Mouse (Mus musculus) retina, postnatal 1 day (tissue): ENCODE data around the gene Map3k20.

Experiments
- DNase-seq: peaks from one replicate; pipeline ENCODE4 v3.0.0-alpha.2; 2012

Map3k20 gene

DNA sequence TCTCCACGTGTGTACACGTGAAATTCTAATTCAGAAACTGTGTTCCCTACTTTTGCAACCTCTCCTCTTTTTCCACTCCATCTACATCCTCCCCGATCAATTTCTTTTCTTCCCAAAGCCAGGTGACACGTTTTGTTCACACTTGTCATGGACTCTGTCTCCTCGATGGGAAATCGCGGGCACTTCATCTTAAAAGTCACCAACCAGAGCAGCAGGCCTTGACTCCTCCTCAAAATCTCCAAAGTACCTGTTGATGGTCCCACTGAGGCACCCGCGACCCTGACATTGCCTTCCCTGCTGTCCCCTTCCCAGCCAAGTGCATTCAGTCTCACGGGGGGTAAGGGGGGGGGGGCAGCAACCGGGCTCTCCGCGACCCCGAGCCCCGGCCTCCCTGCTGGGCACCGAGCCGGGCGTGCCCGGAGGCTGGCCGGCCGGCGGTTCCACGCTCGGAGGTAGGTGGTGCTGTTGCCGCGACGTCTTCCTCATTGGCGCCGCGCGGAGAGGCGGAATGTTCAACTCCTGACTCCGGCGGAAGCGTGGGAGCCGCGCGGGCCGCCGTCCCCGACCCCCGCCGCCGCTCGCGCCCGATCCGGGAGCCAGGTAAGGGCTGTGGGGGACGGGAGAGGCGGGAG lies at the start of gene Map3k20:
TSS of gene Map3k20 (plus strand) at position 382 of the 632 bp plus-strand sequence.
- peak; percentile 81 for DNase-seq

DNA sequence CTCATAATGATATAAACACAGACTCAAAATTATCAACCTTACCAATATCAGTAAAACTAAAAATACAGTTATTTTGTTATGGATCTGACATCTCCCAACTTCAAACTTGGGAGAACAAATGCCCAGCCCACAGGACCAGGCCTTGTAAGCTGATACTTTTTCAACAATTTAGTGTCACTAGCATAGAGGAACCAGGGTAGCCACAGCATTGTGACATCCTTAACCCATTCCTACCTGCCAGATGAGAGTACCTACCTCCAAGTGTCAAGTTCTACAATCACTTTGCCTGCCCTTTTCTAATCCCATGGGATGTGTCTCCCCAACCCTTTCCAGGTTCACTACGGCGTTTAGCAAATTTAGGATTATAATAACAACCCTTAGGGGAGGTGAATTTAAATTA lies 47.0 kb upstream of the Map3k20 start:
- no peak for DNase-seq

DNA sequence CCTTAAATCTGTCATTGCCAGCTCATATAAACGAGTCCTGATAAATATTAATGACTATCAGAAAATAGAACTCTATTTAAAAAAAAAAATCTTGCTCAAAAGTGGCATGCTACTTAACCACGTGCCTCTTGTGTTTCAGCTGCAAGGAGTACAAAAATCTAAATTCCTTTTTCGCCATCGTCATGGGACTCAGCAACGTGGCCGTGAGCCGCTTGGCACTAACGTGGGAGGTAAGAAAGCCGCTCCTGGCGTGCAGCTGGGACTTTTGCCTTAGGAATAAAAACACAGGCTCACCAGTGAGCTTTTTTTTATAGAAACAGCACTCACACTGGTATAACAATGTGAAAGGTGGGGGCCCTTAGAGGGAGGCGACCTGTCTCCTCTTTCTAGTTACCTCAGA lies 46.5 kb upstream of the Map3k20 start:
- no peak for DNase-seq

DNA sequence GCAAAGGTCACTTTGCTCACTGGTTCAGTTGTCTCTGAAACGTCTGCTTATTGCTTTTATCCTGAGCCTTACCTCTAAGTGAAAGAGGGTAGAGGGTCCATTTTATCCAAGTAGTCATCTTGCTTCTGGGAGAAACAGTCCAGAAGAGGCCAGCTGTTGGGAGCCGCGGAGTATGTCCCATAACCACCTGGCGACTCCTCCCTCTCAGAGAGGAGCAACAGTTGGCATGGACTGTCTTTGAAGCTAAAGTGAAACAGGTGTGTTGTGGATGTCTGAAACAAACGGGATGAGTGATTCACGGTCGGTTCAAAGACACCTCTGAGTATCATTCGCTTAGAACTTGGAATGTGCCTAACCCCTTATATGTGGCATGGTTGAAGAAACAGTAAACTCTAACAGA lies 46.0 kb upstream of the Map3k20 start:
- DNase-seq: no peak

DNA sequence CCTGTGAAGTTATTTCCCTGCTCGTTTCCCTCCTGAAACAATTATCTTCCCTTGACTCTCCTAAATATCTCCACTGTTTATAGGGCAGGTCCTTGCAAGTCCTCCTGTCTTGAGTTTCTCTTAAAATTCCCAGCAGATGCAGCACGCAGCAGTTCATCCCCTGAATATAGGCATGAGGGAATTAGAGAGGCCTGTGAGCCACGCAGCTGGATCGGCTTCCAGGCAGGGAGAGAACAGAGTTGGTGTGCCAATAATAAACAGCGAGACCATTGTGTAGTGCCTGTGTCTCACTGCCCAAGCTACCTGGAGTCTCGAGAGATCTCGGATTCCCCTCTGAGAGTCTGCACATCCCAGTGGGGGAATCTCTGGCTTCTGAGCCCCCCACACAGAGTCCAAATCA lies 45.4 kb upstream of the Map3k20 start:
- no peak for DNase-seq

DNA sequence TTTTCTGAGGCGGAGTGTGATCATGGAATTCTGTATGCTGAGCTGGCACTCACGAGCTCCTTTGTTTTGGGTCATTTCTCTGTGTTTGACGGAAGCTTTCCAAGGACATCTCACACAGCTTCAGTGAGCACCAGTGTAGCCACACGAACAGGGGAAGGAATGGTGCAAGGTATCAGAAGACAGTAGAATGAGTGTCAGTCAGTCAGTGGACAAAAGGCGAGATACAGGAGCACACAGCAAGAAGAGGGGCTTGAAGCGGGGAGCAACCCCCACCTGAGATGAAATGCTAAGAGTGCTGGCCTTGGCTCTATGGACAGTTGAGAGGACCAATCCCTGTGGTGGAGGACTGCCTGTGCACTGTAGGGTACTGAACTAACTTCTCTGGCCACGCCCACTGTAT lies 44.7 kb upstream of the Map3k20 start:
- DNase-seq: no peak

DNA sequence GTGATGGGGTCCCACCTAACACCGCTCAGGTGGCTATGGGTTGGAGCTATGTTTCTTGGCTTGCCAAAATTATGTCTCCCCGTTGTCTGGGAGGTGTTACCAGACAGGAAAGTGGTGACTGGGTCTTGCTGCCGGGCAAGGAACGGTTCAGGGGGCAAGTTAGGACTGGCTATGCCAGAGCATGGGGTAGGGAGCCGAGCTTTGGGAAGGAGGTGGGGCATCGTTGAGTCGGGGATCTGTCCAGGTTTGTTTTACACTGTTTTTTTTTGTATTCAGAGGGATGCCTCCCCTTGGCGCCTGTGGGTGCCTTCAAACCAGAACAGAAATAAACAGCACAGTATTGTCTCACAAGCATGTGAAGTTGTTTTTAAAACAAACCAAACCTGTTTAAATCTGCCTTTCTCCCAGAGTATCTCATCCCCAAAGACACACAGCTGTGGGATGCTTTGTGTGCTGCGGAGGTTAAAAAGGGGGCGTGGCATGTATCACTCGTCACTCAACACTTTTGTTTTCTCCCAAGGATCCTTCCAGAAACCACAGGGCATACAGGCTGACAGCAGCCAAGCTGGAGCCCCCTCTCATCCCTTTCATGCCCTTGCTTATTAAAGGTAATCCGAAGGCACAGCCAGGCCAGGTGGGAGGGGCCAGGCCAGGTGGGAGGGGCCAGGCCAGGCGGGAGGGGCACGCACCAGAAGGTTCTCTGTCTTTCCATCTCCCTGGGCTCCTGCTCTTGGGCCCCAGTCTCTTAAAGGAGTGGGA lies 43.5 kb upstream of the Map3k20 start:
- DNase-seq: peak; percentile 37

DNA sequence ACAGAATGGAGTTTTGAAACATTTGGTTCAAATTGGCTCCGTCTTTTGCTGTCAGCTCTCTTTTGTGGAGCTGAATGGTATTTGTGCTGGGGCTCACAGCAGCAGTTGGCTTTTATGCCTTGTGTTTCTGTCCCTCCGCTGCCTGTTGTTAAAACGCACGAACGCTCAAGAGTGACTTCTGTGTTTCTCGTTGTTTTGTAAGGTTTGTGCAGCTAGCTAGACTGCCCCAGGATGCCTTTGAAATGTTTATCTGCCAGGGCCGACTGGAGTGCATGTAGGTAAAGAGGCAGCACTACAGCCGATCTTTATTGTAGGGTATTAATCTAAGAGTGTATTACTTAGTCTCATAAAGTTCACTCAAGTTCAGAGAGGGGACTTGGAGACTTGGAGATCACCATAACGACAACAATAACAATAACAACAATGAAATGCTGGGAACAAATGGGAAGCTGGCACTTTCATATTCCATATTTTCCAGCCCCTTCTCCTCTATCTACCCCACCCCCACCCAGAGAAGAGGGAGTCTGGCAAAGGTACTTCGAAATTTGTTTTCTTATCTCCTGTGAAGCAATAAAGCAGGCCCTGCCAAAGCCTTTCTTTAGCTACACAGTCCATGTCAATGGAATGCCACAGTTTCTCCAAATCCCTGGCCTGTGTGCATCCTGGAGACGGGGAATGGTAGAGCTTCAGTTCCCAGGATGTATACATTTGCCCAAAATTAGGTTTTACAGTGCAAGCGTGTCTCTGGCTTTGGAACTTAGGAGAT lies 42.3 kb upstream of the Map3k20 start:
- DNase-seq: no peak

DNA sequence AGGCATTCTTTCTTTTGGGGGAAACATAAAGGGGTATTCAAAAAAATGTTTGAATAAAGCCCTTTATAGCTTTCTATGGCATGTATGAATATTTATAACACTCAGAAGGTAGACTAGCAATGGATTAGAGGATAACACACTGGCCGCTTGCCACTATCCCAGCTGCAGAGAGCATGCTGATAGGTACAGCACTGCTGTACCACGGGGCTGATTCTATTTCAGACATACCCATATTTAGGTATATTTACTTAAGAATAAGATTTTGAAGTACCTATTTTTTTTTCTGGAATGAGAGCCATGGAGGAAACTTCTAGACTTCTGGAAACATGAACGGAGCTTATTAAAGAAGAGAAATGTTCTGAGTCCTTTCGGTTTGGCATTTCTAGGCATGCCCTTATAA lies 39.8 kb upstream of the Map3k20 start:
- no peak for DNase-seq

DNA sequence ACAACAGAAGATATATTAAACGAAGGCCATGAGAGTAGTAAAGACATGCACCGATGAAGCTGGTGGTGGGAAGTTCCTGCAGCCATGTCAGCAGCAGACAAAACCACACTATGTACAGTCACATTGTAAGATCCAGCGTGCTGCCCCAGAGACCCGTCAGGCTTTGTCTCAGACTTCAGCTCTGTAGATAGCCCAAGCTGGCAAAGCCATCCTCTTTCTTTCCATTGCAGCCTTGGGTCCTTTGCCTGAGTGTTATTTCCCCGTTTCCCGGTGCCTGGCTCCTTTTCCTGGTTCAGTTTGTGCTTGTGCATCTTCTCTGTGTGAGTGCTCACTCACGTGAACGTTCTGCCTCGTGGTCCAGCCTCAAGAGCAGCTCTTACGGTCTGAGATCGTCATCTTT lies 39.1 kb upstream of the Map3k20 start:
- DNase-seq: no peak

DNA sequence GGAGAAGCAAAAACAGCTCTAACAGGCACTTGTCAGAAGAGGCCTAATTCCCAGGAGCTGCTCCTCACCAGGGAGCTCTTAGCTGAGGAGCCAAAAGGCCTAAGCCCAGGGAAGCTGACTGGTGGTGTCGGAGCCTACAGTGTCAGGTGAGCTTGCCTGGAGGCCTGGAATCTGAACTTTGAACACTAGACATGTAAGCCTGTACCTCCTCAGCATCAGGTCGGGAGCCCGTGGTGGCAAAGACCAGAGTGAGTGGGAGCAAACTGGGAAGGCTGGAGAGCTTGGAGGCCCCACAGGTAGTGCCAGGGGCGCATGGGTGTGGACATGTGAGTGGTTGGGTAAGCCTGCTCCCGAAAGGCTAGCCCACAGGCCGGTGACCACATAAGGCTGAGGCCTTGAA lies 37.6 kb upstream of the Map3k20 start:
- no peak for DNase-seq

DNA sequence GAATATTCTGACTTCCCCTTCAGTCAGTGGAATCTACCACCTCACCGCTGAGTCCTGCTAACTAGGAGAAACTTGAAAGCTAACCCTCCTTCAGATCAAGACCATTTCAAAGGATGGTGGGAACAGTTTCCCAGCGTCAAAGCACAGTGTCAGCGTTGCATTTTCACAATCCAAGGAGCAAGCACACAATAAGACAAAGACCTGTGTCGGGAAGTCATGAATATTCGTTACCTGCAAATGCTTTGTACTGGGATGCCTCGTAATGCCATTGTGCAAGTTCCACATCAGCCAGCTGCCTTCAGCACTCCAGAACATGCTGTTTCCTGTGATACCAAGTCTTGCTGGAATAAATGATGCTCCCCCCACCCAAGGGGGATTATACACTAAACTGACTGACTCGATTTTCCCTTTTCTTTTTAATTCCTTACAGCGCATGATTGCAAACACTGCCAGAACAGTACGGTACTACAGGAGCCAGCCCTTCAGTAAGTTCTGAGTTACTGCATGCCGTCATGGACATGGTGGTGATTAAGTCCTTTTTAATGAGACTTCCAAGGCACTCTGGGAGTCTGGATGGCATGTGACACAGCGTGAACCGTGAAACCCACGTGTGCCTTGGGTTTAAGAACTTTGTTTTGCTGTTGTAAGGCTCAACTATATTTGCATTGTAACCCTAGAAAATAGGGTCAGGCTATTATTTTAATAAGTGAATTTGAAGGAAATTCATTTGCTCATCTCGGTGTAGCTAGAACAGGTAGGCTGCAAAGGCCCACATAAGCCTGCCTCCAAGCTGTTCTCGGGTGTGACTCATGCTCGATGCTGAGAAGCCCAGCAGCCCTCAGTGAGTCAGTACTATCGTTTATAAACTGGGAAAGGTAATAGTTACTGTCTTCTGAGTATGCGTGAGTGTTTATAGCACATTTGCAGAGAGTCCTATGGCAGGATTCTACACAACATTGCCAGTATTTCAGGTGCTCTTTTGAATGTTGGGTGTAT lies 32.6 kb upstream of the Map3k20 start:
- no peak for DNase-seq

DNA sequence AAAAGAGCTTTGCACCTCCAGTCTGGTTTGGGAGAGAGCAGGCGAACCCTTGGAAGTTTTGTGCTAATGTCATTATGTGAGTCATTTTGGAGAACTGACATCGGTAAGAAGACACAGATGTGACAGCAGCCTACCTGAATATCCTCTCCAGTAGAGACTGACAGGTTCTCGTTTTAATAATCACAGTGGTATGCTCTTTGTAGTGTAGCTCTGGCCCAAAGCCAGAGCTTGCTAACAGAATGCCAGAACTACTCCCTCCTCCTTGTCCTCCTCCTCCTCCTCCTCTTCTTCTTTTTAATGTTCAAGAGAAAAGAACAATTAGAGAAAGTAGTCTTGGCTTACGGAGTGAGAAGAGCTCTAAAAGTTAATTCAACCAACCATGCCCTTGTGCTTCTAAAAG lies 31.6 kb upstream of the Map3k20 start:
- DNase-seq: no peak

DNA sequence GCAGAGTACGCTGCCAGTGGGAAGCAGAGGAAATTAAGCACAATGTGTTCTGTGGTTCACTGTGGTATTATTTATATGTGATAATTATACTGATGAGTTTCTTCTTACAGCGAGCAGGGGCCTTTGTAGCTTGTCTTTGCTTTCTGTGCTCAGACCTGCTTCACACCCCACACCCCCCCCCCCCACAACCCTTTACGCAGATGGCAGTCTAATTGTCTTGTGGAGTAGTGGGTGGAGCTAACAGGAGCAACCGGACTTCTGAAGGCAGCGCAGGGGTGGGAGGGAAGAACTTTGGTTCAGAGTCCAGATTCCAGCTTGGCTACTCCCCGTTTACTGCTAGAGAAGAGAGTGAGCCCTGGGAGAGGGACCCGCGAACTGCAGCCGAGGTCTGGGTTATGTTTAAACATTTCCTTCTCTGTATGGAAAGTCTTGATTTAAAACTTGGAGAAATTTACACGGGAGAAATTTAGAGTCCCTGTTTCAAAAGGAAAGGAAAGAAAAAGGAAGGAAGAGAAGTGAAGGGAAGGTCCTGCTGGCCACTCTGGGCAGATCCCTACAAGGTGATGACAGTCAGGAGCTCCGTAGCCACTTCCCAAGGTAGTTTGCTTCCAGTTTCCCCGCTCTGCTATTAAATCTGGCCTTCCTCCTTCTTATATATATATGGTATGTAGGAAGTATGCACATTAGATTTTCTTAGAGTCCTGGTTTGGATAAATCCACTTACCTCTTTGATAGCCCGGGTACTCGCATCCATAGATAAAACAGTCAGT lies 30.4 kb upstream of the Map3k20 start:
- peak; percentile 76 for DNase-seq

DNA sequence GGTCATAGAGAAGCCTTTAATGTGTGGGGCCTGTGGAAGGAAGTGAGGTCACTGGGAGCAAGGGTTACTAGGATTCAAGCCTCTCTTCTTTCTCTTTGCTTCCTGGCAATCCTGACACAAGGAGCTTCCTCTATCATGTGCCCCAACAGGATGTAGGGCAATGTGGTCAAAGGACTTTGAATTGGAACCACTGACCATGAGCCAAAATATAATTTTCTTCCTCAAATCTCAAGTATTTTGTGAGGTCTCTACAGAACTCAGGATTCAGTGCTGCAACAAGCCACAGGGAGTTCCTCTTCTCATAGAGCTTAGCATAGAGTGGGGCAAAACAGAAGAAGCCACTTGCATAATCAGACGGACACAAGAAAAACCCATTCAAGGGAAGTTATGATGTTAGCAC lies 24.7 kb upstream of the Map3k20 start:
- DNase-seq: no peak

DNA sequence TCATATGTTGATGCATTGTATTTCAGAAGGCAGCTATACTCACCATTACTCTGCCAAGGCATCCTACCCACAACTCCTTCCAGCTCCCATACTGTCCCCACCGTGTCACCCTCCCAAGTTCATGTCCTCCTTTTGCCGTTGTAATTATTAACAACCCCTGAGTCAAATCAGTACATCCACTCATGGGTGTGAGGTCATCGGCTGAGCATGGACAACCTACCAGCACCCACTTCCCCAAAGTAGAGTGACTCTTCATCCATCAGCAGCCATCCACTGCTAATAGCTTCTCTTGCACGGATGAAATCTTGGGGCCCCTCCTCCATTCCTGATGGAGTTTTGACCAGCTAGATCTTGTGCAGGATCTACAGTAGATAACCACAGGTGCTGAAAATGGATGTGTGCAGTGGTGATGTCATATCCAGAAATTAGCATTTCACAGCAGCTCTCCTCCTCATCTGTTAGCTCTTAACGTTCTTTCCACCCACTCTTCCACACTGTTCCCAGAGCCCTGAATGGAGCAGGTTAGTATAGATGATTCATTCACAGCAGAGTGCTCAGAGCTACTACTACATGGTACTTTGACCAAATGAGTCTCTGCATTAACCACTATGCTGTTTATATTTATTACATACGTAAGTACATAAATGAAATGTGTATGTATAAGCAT lies 22.5 kb upstream of the Map3k20 start:
- no peak for DNase-seq

DNA sequence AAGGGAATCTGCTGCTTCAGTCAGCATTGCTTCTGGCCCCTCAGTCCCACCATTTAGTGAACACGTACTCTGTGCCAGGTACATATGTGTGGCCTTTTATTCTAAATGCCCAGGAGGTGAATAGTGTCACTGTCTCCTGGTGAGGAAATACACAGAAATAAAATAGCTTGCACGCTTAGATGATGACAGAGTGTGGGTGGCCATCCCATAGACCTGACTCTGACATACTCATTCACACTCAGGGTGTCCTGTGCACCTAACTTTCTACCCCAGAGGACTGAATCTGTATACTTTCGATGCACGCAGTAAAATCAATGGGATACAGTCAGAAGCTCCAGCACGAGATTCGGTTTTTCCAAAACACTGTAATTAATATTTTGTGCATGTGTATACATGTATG lies 18.0 kb upstream of the Map3k20 start:
- no peak for DNase-seq

DNA sequence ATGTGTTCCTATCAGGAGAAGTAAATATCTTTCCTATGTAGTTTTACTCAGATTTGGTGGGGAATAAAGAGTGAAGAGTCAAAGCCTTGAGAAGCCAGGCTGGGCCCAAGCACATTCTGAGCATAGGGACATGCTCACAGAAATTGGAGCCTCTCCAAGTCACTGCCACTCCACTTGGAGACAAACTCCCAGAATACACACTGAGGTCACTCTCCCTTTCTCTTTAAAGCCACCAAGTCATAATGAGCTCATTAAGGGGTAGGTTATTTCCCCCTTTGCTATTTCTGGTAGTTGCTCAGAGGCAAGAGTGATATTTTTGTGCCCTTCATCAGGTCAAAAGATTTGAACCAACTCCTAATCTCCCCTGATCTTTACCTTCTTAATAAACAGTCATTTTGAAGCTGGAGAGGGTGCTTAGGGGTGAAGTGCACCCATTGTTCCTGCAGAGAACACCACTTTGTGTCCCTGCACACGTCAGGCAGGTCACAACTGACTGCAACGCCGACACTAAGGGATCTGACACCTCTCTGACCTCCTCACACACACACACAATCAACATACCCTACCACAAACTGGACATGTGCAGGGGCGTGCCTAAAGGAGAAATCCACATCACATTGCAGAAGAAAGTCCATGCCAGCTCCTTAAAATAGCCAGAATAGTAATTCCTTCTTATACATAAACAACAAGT lies 15.6 kb upstream of the Map3k20 start:
- DNase-seq: no peak

DNA sequence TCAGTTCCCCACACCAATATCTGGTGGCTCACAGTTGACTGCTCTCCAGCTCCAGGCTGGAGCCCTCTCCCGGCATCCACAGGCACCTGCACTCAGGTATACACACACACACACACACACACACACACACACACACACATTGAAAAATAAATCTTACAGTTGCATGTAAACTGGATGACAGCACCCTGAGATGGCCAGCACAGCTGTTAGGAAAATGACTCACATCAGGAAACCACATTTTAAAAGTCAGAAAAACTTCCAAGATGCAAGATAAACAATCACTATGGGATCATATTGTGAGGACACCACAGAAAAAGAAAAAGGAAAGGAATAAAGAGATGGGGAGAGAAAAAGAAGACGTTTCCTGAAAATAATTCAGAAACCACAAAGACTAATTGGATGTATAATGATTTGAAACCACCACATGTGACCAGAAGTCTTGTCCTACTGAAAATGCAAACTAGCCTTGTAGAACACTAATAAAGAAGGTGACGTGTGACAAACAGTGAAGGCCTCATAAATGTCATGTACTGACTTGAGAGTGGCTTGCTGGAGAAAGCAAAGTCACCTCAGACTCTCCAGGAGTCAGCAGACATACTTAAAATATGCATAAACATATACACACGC lies 7.1 kb upstream of the Map3k20 start:
- no peak for DNase-seq

DNA sequence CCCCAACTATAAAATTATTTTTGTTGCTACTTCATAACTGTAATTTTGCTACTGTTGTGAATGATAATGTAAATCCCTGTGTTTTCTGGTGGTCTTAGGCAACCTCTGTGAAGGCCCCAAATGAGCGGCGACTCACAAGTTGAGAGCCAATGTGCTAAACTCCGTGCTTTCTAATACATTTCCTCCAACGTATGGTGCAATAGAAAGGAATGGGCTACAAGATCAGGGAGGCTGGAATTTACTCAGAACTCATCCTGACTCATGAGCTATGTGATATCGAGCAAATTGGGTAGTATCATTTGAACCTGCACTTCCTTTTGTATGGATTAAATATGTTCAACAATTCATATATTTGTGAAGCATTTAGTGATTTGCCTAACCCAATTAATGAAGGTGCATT lies 4.9 kb upstream of the Map3k20 start:
- DNase-seq: no peak
